Mouse (Mus musculus) erythroblast, embryonic 14.5 days (primary cell): ENCODE data around the gene Akt2. TPM values are rescaled to one million over a fixed set of nuclear protein-coding genes. Genes with fewer than 3 reads are reported as not detected.

Experiments
- H3K27me3 ChIP-seq: 2 replicates; pipeline ENCODE4 v1.6.1; 2012; ENCODE audit warnings: inconsistent platforms; ENCODE audit not compliant: control insufficient read depth
- H3K36me3 ChIP-seq: 2 replicates; pipeline ENCODE4 v1.6.1; 2012; ENCODE audit warnings: mild to moderate bottlenecking, inconsistent platforms; ENCODE audit not compliant: control insufficient read depth
- H3K4me1 ChIP-seq: 2 replicates; pipeline ENCODE4 v1.6.1; 2012; ENCODE audit warnings: inconsistent platforms; ENCODE audit not compliant: control insufficient read depth
- H3K4me3 ChIP-seq: replicated peaks from 2 replicates; pipeline ENCODE3; 2012; ENCODE audit warnings: moderate library complexity, mild to moderate bottlenecking, inconsistent platforms
- H3K9me3 ChIP-seq: 2 replicates; pipeline ENCODE4 v1.6.1; 2012; ENCODE audit warnings: low read length, inconsistent platforms, mixed read lengths; ENCODE audit not compliant: control insufficient read depth
- GATA1 ChIP-seq: IDR thresholded peaks from 2 replicates; pipeline ENCODE4 v1.6.1; 2012; ENCODE audit warnings: low read length, inconsistent platforms, mixed read lengths
- TAL1 ChIP-seq: IDR thresholded peaks from 3 replicates; pipeline ENCODE4 v1.6.1; 2012; ENCODE audit warnings: low read length, inconsistent platforms, mixed read lengths
- polyA plus RNA-seq: library from polyadenylated mRNA; stranded (reverse); fragments of >175 nt; gene quantifications from 2 replicates; pipeline ENCODE4 v1.2.3, GENCODE M21; 2012

Akt2 gene
- polyA plus RNA-seq, 1 experiment, result 5.3 TPM

- Histone ChIP-seq H3K4me3 (no peak overlapping the region), H3K4me1 (peaks cover 45% of the 10 kb centered on the region), H3K36me3 (peaks cover 87% of the 10 kb centered on the region), H3K9me3 (no peaks in the 10 kb centered on the region), H3K27me3 (no peaks in the 10 kb centered on the region)
- no peak for TF ChIP-seq GATA1
- no peak for TF ChIP-seq TAL1
Observed at GRCm38 (mm10) chr7:27609285-27609684, 17.9 kb downstream of the Akt2 start.

- Histone ChIP-seq H3K9me3 (no peaks in the 10 kb centered on the region), H3K27me3 (no peaks in the 10 kb centered on the region), H3K4me1 (peaks cover 43% of the 10 kb centered on the region), H3K4me3 (no peak overlapping the region), H3K36me3 (peaks cover 88% of the 10 kb centered on the region)
- TF ChIP-seq TAL1, result no peak
- no peak for TF ChIP-seq GATA1
Observed at GRCm38 (mm10) chr7:27609688-27610087, 18.3 kb downstream of the Akt2 start.

- H3K4me1 ChIP-seq, result peaks cover 41% of the 10 kb centered on the region
- TF ChIP-seq GATA1 (no peak), TAL1 (no peak)
- H3K27me3 ChIP-seq, result no peaks in the 10 kb centered on the region
- H3K9me3 ChIP-seq, result no peaks in the 10 kb centered on the region
- no peak overlapping the region for H3K4me3 ChIP-seq
- peaks cover 85% of the 10 kb centered on the region for H3K36me3 ChIP-seq
Observed at GRCm38 (mm10) chr7:27610370-27610769, 19.0 kb downstream of the Akt2 start.

- H3K9me3 ChIP-seq, result no peaks in the 10 kb centered on the region
- TF ChIP-seq GATA1 (no peak), TAL1 (no peak)
- H3K27me3 ChIP-seq, result no peaks in the 10 kb centered on the region
- H3K4me1 ChIP-seq, result peaks cover 36% of the 10 kb centered on the region
- no peak overlapping the region for H3K4me3 ChIP-seq
- peaks cover 83% of the 10 kb centered on the region for H3K36me3 ChIP-seq
Observed at GRCm38 (mm10) chr7:27610871-27611270, 19.5 kb downstream of the Akt2 start.

GRCm38 (mm10) chr7:27612940-27613339, 21.6 kb downstream of the Akt2 start:
- H3K36me3 ChIP-seq, result peaks cover 83% of the 10 kb centered on the region
- no peaks in the 10 kb centered on the region for H3K27me3 ChIP-seq
- no peaks in the 10 kb centered on the region for H3K9me3 ChIP-seq
- TF ChIP-seq GATA1 (no peak), TAL1 (no peak)
- H3K4me1 ChIP-seq, result peaks cover 17% of the 10 kb centered on the region
- no peak overlapping the region for H3K4me3 ChIP-seq

- H3K9me3 ChIP-seq, result no peaks in the 10 kb centered on the region
- peaks cover 10% of the 10 kb centered on the region for H3K4me1 ChIP-seq
- H3K27me3 ChIP-seq, result no peaks in the 10 kb centered on the region
- H3K4me3 ChIP-seq, result no peak overlapping the region
- peaks cover 83% of the 10 kb centered on the region for H3K36me3 ChIP-seq
- TF ChIP-seq GATA1, result no peak
Observed at GRCm38 (mm10) chr7:27613751-27614499, 22.6 kb downstream of the Akt2 start.

GRCm38 (mm10) chr7:27621028-27621427, 29.7 kb downstream of the Akt2 start:
- TF ChIP-seq GATA1 (no peak), TAL1 (no peak)
- Histone ChIP-seq H3K36me3 (peaks cover 99% of the 10 kb centered on the region), H3K27me3 (no peaks in the 10 kb centered on the region)

GRCm38 (mm10) chr7:27622234-27622633, 30.9 kb downstream of the Akt2 start:
- Histone ChIP-seq H3K27me3 (no peaks in the 10 kb centered on the region), H3K4me3 (no peak overlapping the region), H3K4me1 (no peaks in the 10 kb centered on the region), H3K36me3 (peaks cover 99% of the 10 kb centered on the region), H3K9me3 (no peaks in the 10 kb centered on the region)
- no peak for TF ChIP-seq GATA1
- no peak for TF ChIP-seq TAL1

More at GRCm38 (mm10) chr7:27621028-27621427, 29.7 kb downstream of the Akt2 start:
- Histone ChIP-seq H3K4me1 (no peaks in the 10 kb centered on the region), H3K4me3 (no peak overlapping the region), H3K9me3 (no peaks in the 10 kb centered on the region)

- no peaks in the 10 kb centered on the region for H3K27me3 ChIP-seq
- no peak overlapping the region for H3K4me3 ChIP-seq
- no peaks in the 10 kb centered on the region for H3K9me3 ChIP-seq
- no peaks in the 10 kb centered on the region for H3K4me1 ChIP-seq
- TF ChIP-seq TAL1, result no peak
- no peak for TF ChIP-seq GATA1
- peaks cover 99% of the 10 kb centered on the region for H3K36me3 ChIP-seq
Observed at GRCm38 (mm10) chr7:27624967-27625366, 33.6 kb downstream of the Akt2 start.

- no peaks in the 10 kb centered on the region for H3K27me3 ChIP-seq
- H3K9me3 ChIP-seq, result no peaks in the 10 kb centered on the region
- H3K36me3 ChIP-seq, result peaks cover 94% of the 10 kb centered on the region
- H3K4me1 ChIP-seq, result no peaks in the 10 kb centered on the region
- TF ChIP-seq GATA1, result no peak
- no peak for TF ChIP-seq TAL1
- no peak overlapping the region for H3K4me3 ChIP-seq
Observed at GRCm38 (mm10) chr7:27627707-27628106, 36.4 kb downstream of the Akt2 start.
